Mouse (Mus musculus): ENCODE data around the gene Defb9.
"Not testable (repeated sequence)": the region's sequence is repeated elsewhere in the genome, so short reads cannot be mapped to it uniquely, and the experiment has no call there.

Gene Defb9

GRCm38 (mm10) chr8:21885321-21885720 is at the start of gene Defb9:
Gene Defb9 (minus strand): TSS chr8:21885421.
- DNase-seq, result not testable (repeated sequence)

- DNase-seq, result no peak
Measured at GRCm38 (mm10) chr8:21932610-21933009, 47.4 kb upstream of the Defb9 start, which contains the start of gene Defb15. Gene Defb15 (minus strand): TSS chr8:21932710.

DNA sequence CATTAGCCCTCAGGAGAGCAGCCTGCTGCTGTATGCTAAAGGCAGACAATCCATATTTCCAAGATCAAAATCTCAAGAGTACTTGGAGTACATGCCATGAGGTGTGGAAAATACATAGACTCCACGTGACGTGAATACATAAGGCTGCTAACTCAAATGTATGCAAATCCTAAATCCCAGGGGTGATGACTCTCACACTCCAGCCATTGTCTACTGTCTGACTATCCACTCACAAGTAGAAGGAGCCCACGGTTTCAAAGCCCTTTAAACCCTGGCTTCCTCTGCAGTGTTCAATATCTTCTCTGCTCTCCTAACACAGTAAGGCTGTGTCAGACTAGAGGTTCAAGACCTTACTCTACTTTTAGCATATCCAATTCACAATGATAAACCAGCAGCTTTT is 45.5 kb upstream of the Defb9 start:
- not testable (repeated sequence) for DNase-seq

GRCm38 (mm10) chr8:21915625-21916024 is 30.4 kb upstream of the Defb9 start:
- DNase-seq, result no peak

- no peak for DNase-seq
Measured at GRCm38 (mm10) chr8:21912554-21912953, 27.3 kb upstream of the Defb9 start.

DNA sequence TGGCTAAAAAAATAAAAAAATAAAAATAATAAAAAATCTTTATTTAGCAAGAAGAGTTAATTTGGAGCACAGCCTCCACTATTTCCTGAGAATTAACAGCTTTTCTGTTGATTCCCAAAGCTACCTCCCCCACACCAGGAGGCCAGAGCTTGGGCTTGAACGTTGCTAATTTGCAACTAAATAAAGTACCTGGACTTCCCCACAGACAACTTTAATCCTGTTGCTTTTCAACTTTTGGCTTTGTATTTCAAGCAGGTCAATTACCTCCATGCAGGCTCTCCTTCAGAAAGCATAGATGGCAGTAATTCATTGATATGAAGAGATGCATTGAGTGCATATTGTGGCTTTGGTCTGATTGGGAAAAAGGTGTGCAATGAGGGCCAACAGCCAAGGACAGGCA is 26.7 kb upstream of the Defb9 start:
- no peak for DNase-seq

DNA sequence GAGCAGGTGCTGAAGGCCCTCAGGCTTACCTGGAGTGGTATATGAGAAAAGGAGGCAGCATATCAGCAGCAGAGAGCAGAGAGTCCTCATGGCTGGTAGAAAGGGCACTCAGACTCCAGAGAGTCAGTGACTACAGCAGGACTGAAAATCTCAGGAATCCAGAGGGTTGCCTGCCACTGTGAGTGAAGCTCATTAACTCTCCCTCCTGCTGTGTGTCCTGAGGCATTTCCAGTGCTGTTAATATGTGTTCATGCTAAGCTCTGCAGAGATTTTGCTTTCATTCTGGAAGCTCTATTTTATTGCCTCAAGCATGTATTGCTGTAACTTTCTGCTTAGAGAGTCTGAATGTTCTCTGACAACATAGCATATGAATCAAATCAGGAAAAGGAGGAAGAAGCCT is 21.1 kb upstream of the Defb9 start, which contains the start of gene Defb11:
Gene Defb11, minus strand, starts transcription at position 123 of the 400 bp plus-strand sequence.
- not testable (repeated sequence) for DNase-seq

GRCm38 (mm10) chr8:21858586-21858985 is 26.6 kb downstream of the Defb9 start, which contains the start of gene Defb10:
Gene Defb10 (plus strand): TSS chr8:21858901.
- not testable (repeated sequence) for DNase-seq
